23 mouse cellular contexts compared by ENCODE assay signal in genomic region chr3:138886121-138886520, GRCm38 (mm10).
DNase-seq lines count a peak whose midpoint lies in the region; ATAC-seq and TF ChIP-seq lines count a peak whose summit lies in the region.
"Had no signal": no experiment of that assay in that cellular context is flagged by ENCODE, and none has a peak within 500 bp of the region (broad histone marks: within the 10 kb centered on the region; RNA-seq: fewer than 3 reads in every experiment).

No protein-coding gene starts in this region.

- H3K27ac ChIP-seq in forebrain, postnatal 0 days (ENCODE audit: low read depth, low read length): peak overlapping the region; percentile 21; the same call in 1 of the 2 replicates
- H3K27ac ChIP-seq in forebrain, embryonic 10.5 days: no peak overlapping the region
- H3K27ac ChIP-seq in layer of hippocampus, adult 2 months: peak overlapping the region; percentile 32
- no peak overlapping the region for H3K27ac ChIP-seq in midbrain, embryonic 10.5 days (replicated peaks)

- H3K9me3 ChIP-seq in forebrain, postnatal 0 days (ENCODE audit: low read length): no peaks in the 10 kb centered on the region
- no peaks in the 10 kb centered on the region for H3K9me3 ChIP-seq in forebrain, embryonic 10.5 days
- no peaks in the 10 kb centered on the region for H3K9me3 ChIP-seq in midbrain, embryonic 10.5 days (replicated peaks)
- H3K9me3 ChIP-seq: G1E had no signal

- H3K27me3 ChIP-seq in forebrain, postnatal 0 days (ENCODE audit: insufficient read depth, low read length): no peaks in the 10 kb centered on the region
- H3K27me3 ChIP-seq in forebrain, embryonic 10.5 days (ENCODE audit: poor library complexity, severe bottlenecking): no peaks in the 10 kb centered on the region
- no peaks in the 10 kb centered on the region for H3K27me3 ChIP-seq in midbrain, embryonic 10.5 days (ENCODE audit: low read depth, poor library complexity, severe bottlenecking)
- H3K27me3 ChIP-seq: CH12.LX, Patski had no signal

- H3K9ac ChIP-seq in forebrain, postnatal 0 days: no peak overlapping the region

- no peaks in the 10 kb centered on the region; the same call in 1 of the 2 replicates for H3K4me1 ChIP-seq in forebrain, postnatal 0 days (ENCODE audit: insufficient read depth)
- H3K4me1 ChIP-seq in forebrain, embryonic 10.5 days: peaks cover 22% of the 10 kb centered on the region
- peaks cover 9% of the 10 kb centered on the region for H3K4me1 ChIP-seq in midbrain, embryonic 10.5 days

- peak; percentile 46 for DNase-seq in forebrain, postnatal 0 days
- DNase-seq in forebrain, embryonic 10.5 days (ENCODE audit: extremely low spot score, low spot score): no peak
- no peak for DNase-seq in frontal cortex, postnatal 25 days (ENCODE audit: low spot score in 2 of 2)
- DNase-seq in layer of hippocampus, adult 2 months (ENCODE audit: low spot score in 2 of 2): no peak
- no peak for DNase-seq in layer of hippocampus, adult 9-11 months
- DNase-seq in brain, adult 2 months (ENCODE audit: low read depth, low spot score): peak; percentile 60
- DNase-seq in midbrain, embryonic 10.5 days (ENCODE audit: low spot score): no peak
- DNase-seq: adrenal gland, adult 2 months; adrenal gland, adult 8-10 months; adrenal gland, postnatal 10 days; adrenal gland, postnatal 14 days; adrenal gland, postnatal 25 days; adrenal gland, postnatal 36 days; B cell, adult 2 months; cerebellum, adult 11 months; cerebellum, adult 11-12 months; cerebellum, adult 18-20 months had no signal

- no peaks in the 10 kb centered on the region; the same call in 1 of the 2 replicates for H3K36me3 ChIP-seq in forebrain, postnatal 0 days (ENCODE audit: insufficient read depth)
- H3K36me3 ChIP-seq in forebrain, embryonic 10.5 days (replicated peaks): no peaks in the 10 kb centered on the region; the same call in 1 of the 2 replicates
- no peaks in the 10 kb centered on the region for H3K36me3 ChIP-seq in midbrain, embryonic 10.5 days
- H3K36me3 ChIP-seq: G1E had no signal

- WGBS in forebrain, postnatal 0 days: 48% methylated on average over 5 of the region's 5 CpGs
- WGBS in forebrain, embryonic 10.5 days: 96% methylated on average over 5 of the region's 5 CpGs
- 89% methylated on average over 5 of the region's 5 CpGs for WGBS in midbrain, embryonic 10.5 days

- H3K4me2 ChIP-seq in forebrain, postnatal 0 days (ENCODE audit: low read depth): no peak overlapping the region

- H3K4me3 ChIP-seq in forebrain, postnatal 0 days (ENCODE audit: low read depth, low read length): no peak overlapping the region
- no peak overlapping the region for H3K4me3 ChIP-seq in forebrain, embryonic 10.5 days
- no peak overlapping the region for H3K4me3 ChIP-seq in layer of hippocampus, adult 2 months
- no peak overlapping the region for H3K4me3 ChIP-seq in midbrain, embryonic 10.5 days

- no peak for TF ChIP-seq CTCF in forebrain, postnatal 0 days (IDR thresholded peaks at IDR 0.05; ENCODE audit: low read depth)
- TF ChIP-seq CTCF in layer of hippocampus, adult 2 months (conservative IDR thresholded peaks at IDR 0.05): no peak

- ATAC-seq in forebrain, postnatal 0 days: peak; percentile 55; the same call in 1 of the 2 replicates
- peak; percentile 47; the same call in 1 of the 2 replicates for ATAC-seq in frontal cortex, adult (ENCODE audit: low TSS enrichment)
- ATAC-seq: activated CD4-positive, CD25-positive, alpha-beta regulatory T cell, adult 4 months; CD4-positive, CD25-positive, alpha-beta regulatory T cell, adult 4 months; Patski had no signal

Comparison
In these comparisons a context has a peak if more than half of its experiments do, and no peak if none do; other contexts are left out.
1. DNase-seq: peak in forebrain, postnatal 0 days (single experiment) and brain, adult 2 months (single experiment); none in forebrain, embryonic 10.5 days (single experiment), frontal cortex, postnatal 25 days (0 of 2), layer of hippocampus, adult 2 months (0 of 2), layer of hippocampus, adult 9-11 months (single experiment) and midbrain, embryonic 10.5 days (single experiment).
2. H3K27ac ChIP-seq: peak in forebrain, postnatal 0 days (single experiment) and layer of hippocampus, adult 2 months (single experiment); none in forebrain, embryonic 10.5 days (single experiment) and midbrain, embryonic 10.5 days (single experiment).